Mouse (Mus musculus) CH12.LX (cell line): ENCODE measurements around the gene Jpt2.

Source experiments
- MAX ChIP-seq: IDR thresholded peaks from 2 replicates; pipeline ENCODE4 v1.6.1; 2011; ENCODE audit warnings: low read length, improper control_type of control experiment
- POLR2A ChIP-seq: IDR thresholded peaks from 2 replicates; pipeline ENCODE4 v1.6.1; 2011; ENCODE audit warnings: low read depth, mild to moderate bottlenecking, improper control_type of control experiment, low read length

GRCm38 (mm10) chr17:24902671-24903474 lies 57.6 kb downstream of the Jpt2 start:
- no peak for TF ChIP-seq POLR2A
- no peak for TF ChIP-seq MAX
